Mouse (Mus musculus) frontal cortex, adult 2 months (tissue): ENCODE results near the gene Kri1. TPM values are rescaled to one million over a fixed set of nuclear protein-coding genes. Genes with fewer than 3 reads are reported as not detected.

ENCODE experiments used
- polyA plus RNA-seq: library from polyadenylated mRNA; depleted of rRNA; stranded (reverse); fragments of >200 nt; gene quantifications from 2 replicates; pipeline ENCODE4 v1.2.3, GENCODE M21; 2012; rRNA removed

Gene Kri1
- polyA plus RNA-seq, 1 experiment, result 44.6 TPM

Other genes starting within 250 kb of the Kri1 start
- gene Zglp1, start 220.9 kb downstream of the Kri1 start, polyA plus RNA-seq, result not detected in 2 replicates
- gene Gm49373, start 214.9 kb downstream of the Kri1 start, polyA plus RNA-seq, result 1.6 and 2.5 TPM in 2 replicates
- gene Fdx1l, start 214.4 kb downstream of the Kri1 start, polyA plus RNA-seq, result 123 and 124 TPM in 2 replicates
- gene Gm38431, start 196.0 kb downstream of the Kri1 start, polyA plus RNA-seq, result 1.4 and 1.7 TPM in 2 replicates
- 27.9 and 28.2 TPM in 2 replicates for gene Raver1, start 196.0 kb downstream of the Kri1 start, polyA plus RNA-seq
- 16.5 and 19.1 TPM in 2 replicates for gene Tyk2, start 156.7 kb downstream of the Kri1 start, polyA plus RNA-seq
- gene Cdc37, start 138.0 kb downstream of the Kri1 start, polyA plus RNA-seq, result 175 and 217 TPM in 2 replicates
- gene Pde4a, start 122.3 kb downstream of the Kri1 start, polyA plus RNA-seq, result 95.2 and 96.2 TPM in 2 replicates
- 58.3 and 59.6 TPM in 2 replicates for gene Keap1, start 48.6 kb downstream of the Kri1 start, polyA plus RNA-seq
- gene S1pr5, start 39.5 kb downstream of the Kri1 start, polyA plus RNA-seq, result 9.9 and 13.8 TPM in 2 replicates
- gene Atg4d, start 22.7 kb downstream of the Kri1 start, polyA plus RNA-seq, result 36.5 and 40.6 TPM in 2 replicates
- gene Cdkn2d, start 3.4 kb upstream of the Kri1 start, polyA plus RNA-seq, result 65.2 and 66.2 TPM in 2 replicates
- 0.76 and 1.6 TPM in 2 replicates for gene Ap1m2, start 24.4 kb upstream of the Kri1 start, polyA plus RNA-seq
- 60.7 and 66.5 TPM in 2 replicates for gene Slc44a2, start 32.7 kb upstream of the Kri1 start, polyA plus RNA-seq
- gene Ilf3, start 79.9 kb upstream of the Kri1 start, polyA plus RNA-seq, result 96.6 and 101 TPM in 2 replicates
- gene Qtrt1, start 123.9 kb upstream of the Kri1 start, polyA plus RNA-seq, result 47.6 and 48.7 TPM in 2 replicates
- 95.8 and 97.7 TPM in 2 replicates for gene Dnm2, start 136.9 kb upstream of the Kri1 start, polyA plus RNA-seq
- gene Tmed1, start 222.3 kb upstream of the Kri1 start, polyA plus RNA-seq, result 20.9 and 27.1 TPM in 2 replicates
- gene AB124611, start 238.2 kb upstream of the Kri1 start, polyA plus RNA-seq, result 0.53 and 0.56 TPM in 2 replicates